Mouse (Mus musculus) cerebellum, adult 2 months (tissue): Measurements from ENCODE around the gene Cnksr2. TPM values are rescaled to one million over a fixed set of nuclear protein-coding genes. Genes with fewer than 3 reads are reported as not detected.
A peak's percentile ranks its signal among the peaks of the same experiment; 100 is the strongest.

Experiments
- DNase-seq, 2 experiments: peaks; one replicate each; pipeline ENCODE4 v3.0.0; 2021
- H3K27ac ChIP-seq: fragments of 200-500 bp; 2 replicates; pipeline ENCODE4 v1.5.1; 2012; ENCODE audit warnings: low read length, control low read depth, inconsistent platforms; ENCODE audit not compliant: insufficient read depth
- H3K27me3 ChIP-seq: fragments of 200-500 bp; 2 replicates; pipeline ENCODE4 v1.6.1; 2012; ENCODE audit warnings: inconsistent platforms, mild to moderate bottlenecking, low read length, moderate library complexity; ENCODE audit not compliant: control insufficient read depth, insufficient read depth
- H3K4me1 ChIP-seq: fragments of 200-500 bp; 2 replicates; pipeline ENCODE4 v1.6.1; 2011; ENCODE audit warnings: low read length; ENCODE audit not compliant: control insufficient read depth, insufficient read depth
- H3K4me3 ChIP-seq: fragments of 200-500 bp; replicated peaks from 2 replicates; pipeline ENCODE3; 2011; ENCODE audit warnings: mild to moderate bottlenecking, low read depth, low read length, control low read depth; ENCODE audit not compliant: insufficient read depth
- CTCF ChIP-seq: fragments of 200-500 bp; IDR thresholded peaks from 2 replicates; pipeline ENCODE4 v1.5.1; 2011; ENCODE audit warnings: low read depth, mild to moderate bottlenecking, control low read depth, low read length, moderate library complexity, borderline replicate concordance; ENCODE audit not compliant: insufficient read depth
- POLR2A ChIP-seq: fragments of 200-500 bp; IDR thresholded peaks from 2 replicates; pipeline ENCODE4 v1.6.1; 2011; ENCODE audit warnings: low read length, control low read depth, borderline replicate concordance; ENCODE audit not compliant: insufficient read depth
- WGBS: fragments of 180-500 bp; shearing (Covaris S2); methylation state at CpG from one replicate; pipeline ENCODE4 v1.1.7; 2018; 5-methylcytosine and 5-hydroxymethylcytosine counted together
- polyA plus RNA-seq: library from polyadenylated mRNA; depleted of rRNA; stranded (reverse); fragments of >200 nt; gene quantifications from 2 replicates; pipeline ENCODE4 v1.2.3, GENCODE M21; 2012; rRNA removed

Cnksr2 gene
- polyA plus RNA-seq, 1 experiment: 29.8 TPM

GRCm38 (mm10) chrX:157936611-157937010, 106.5 kb downstream of the Cnksr2 start:
- no peaks in the 10 kb centered on the region for H3K4me1 ChIP-seq
- H3K4me3 ChIP-seq: no peak overlapping the region
- 25% methylated on average over 1 of the region's 1 CpGs for WGBS
- H3K27ac ChIP-seq: no peak overlapping the region
- no peaks in the 10 kb centered on the region for H3K27me3 ChIP-seq
- DNase-seq: peak; percentile 43 to 65
- TF ChIP-seq CTCF: no peak
- no peak for TF ChIP-seq POLR2A

- Histone ChIP-seq H3K4me1 (no peaks in the 10 kb centered on the region; the same call in 1 of the 2 replicates), H3K27ac (no peak overlapping the region), H3K4me3 (no peak overlapping the region), H3K27me3 (no peaks in the 10 kb centered on the region)
- peak; percentile 57 to 86 for DNase-seq
- 26% methylated on average over 3 of the region's 3 CpGs for WGBS
- TF ChIP-seq CTCF: no peak
Observed at GRCm38 (mm10) chrX:157920093-157920492, 123.0 kb downstream of the Cnksr2 start.

- no peaks in the 10 kb centered on the region for H3K4me1 ChIP-seq
- H3K27me3 ChIP-seq: no peaks in the 10 kb centered on the region
- no peak for DNase-seq
- no peak for TF ChIP-seq CTCF
- no peak for TF ChIP-seq POLR2A
- H3K27ac ChIP-seq: no peak overlapping the region
- 42% methylated on average over 4 of the region's 4 CpGs for WGBS
- H3K4me3 ChIP-seq: no peak overlapping the region
Observed at GRCm38 (mm10) chrX:157829983-157830382, 213.1 kb downstream of the Cnksr2 start.

- Histone ChIP-seq H3K4me1 (peaks cover 17% of the 10 kb centered on the region), H3K27ac (no peak overlapping the region), H3K4me3 (no peak overlapping the region), H3K27me3 (no peaks in the 10 kb centered on the region)
- peak in 1 of 2 experiments; percentile 69 for DNase-seq
- no peak for TF ChIP-seq POLR2A
- 13% methylated on average over 13 of the region's 13 CpGs for WGBS
Observed at GRCm38 (mm10) chrX:157818921-157819260, 224.2 kb downstream of the Cnksr2 start.

GRCm38 (mm10) chrX:157818207-157818920, 224.7 kb downstream of the Cnksr2 start, which contains the start of gene Klhl34:
Klhl34 (plus strand) TSS chrX:157818435.
- peaks cover 17% of the 10 kb centered on the region for H3K4me1 ChIP-seq
- H3K27ac ChIP-seq: peak within 1 kb of the TSS; percentile 17
- WGBS: 18% methylated on average over 28 of the region's 28 CpGs
- DNase-seq: peak in 1 of 2 experiments; percentile 74
- H3K4me3 ChIP-seq: no peak within 1 kb of the TSS
- TF ChIP-seq CTCF (no peak), POLR2A (no peak)
- H3K27me3 ChIP-seq: no peaks in the 10 kb centered on the region

GRCm38 (mm10) chrX:157817571-157818206, 225.4 kb downstream of the Cnksr2 start:
- TF ChIP-seq CTCF (no peak), POLR2A (no peak)
- 20% methylated on average over 31 of the region's 31 CpGs for WGBS
- Histone ChIP-seq H3K4me1 (peaks cover 17% of the 10 kb centered on the region), H3K27me3 (no peaks in the 10 kb centered on the region), H3K27ac (peak overlapping the region; percentile 17; the same call in 1 of the 2 replicates), H3K4me3 (no peak overlapping the region)
- DNase-seq: peak; percentile 60 to 65

GRCm38 (mm10) chrX:157809721-157810120, 233.4 kb downstream of the Cnksr2 start:
- no peak for DNase-seq
- Histone ChIP-seq H3K27me3 (no peaks in the 10 kb centered on the region), H3K4me1 (no peaks in the 10 kb centered on the region), H3K4me3 (no peak overlapping the region), H3K27ac (no peak overlapping the region)
- TF ChIP-seq POLR2A (no peak), CTCF (no peak)
- WGBS: 76% methylated on average over 1 of the region's 1 CpGs

GRCm38 (mm10) chrX:157801669-157802068, 241.4 kb downstream of the Cnksr2 start:
- H3K27ac ChIP-seq: no peak overlapping the region
- H3K4me3 ChIP-seq: no peak overlapping the region
- no peaks in the 10 kb centered on the region for H3K4me1 ChIP-seq
- no peak for TF ChIP-seq POLR2A
- no peak for TF ChIP-seq CTCF
- 90% methylated on average over 2 of the region's 2 CpGs for WGBS
- no peak for DNase-seq
- no peaks in the 10 kb centered on the region for H3K27me3 ChIP-seq

Other genes with a start within 250 kb of the Cnksr2 start
- gene Klhl34, start 224.9 kb downstream of the Cnksr2 start, polyA plus RNA-seq: 0.05 and 0.10 TPM in 2 replicates